Mouse (Mus musculus) E14TG2a.4 (cell line): ENCODE measurements around the gene Igsf21.

Source experiments
- H3K27me3 ChIP-seq: 2 replicates; pipeline ENCODE4 v1.6.1; 2014; ENCODE audit warnings: low read length, control low read depth; ENCODE audit not compliant: insufficient read depth
- H3K36me3 ChIP-seq: 2 replicates; pipeline ENCODE4 v1.6.1; 2014; ENCODE audit warnings: low read length, control low read depth; ENCODE audit not compliant: insufficient read depth
- H3K4me1 ChIP-seq: replicated peaks from 2 replicates; pipeline ENCODE4 v1.6.1; 2014; ENCODE audit warnings: low read depth, low read length, control low read depth
- H3K4me3 ChIP-seq: replicated peaks from 2 replicates; pipeline ENCODE4 v1.5.1; 2014; ENCODE audit warnings: mild to moderate bottlenecking, low read length
- H3K9me3 ChIP-seq: 2 replicates; pipeline ENCODE4 v1.6.1; 2014; ENCODE audit warnings: low read length, control low read depth
- CTCF ChIP-seq: conservative IDR thresholded peaks from 2 replicates; pipeline ENCODE4 v1.5.1; 2014; ENCODE audit warnings: low read length
- NANOG ChIP-seq: IDR thresholded peaks from 2 replicates; pipeline ENCODE4 v1.6.1; 2014; ENCODE audit warnings: borderline replicate concordance, low read length, mixed read lengths
- POU5F1 ChIP-seq: IDR thresholded peaks from 2 replicates; pipeline ENCODE4 v1.6.1; 2014; ENCODE audit warnings: low read length, borderline replicate concordance

Gene Igsf21

DNA sequence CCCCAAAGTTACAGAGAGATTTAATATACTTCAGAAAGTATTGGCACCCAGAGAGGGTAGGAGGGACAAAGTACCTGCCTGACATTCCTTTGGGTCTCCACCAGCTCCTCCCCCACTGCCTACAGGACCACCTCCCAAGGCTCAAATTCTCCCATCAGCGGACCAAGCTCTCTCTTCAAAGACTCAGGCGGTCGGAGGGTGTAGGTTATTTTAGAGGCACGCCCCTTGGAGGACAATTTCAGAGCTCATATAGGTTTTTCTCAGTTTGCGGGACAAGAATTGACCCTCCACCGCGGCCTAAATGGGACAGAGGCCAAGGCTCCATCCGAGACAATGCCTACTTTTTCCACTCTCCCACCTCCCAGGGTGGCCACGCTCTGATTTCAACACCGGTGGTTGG lies 1.7 kb downstream of the Igsf21 start:
- Histone ChIP-seq H3K4me1 (peaks cover 85% of the 10 kb centered on the region), H3K36me3 (no peaks in the 10 kb centered on the region), H3K4me3 (peak overlapping the region; percentile 73), H3K27me3 (peaks cover 63% of the 10 kb centered on the region), H3K9me3 (no peaks in the 10 kb centered on the region)
- TF ChIP-seq POU5F1 (no peak), CTCF (no peak), NANOG (no peak)

DNA sequence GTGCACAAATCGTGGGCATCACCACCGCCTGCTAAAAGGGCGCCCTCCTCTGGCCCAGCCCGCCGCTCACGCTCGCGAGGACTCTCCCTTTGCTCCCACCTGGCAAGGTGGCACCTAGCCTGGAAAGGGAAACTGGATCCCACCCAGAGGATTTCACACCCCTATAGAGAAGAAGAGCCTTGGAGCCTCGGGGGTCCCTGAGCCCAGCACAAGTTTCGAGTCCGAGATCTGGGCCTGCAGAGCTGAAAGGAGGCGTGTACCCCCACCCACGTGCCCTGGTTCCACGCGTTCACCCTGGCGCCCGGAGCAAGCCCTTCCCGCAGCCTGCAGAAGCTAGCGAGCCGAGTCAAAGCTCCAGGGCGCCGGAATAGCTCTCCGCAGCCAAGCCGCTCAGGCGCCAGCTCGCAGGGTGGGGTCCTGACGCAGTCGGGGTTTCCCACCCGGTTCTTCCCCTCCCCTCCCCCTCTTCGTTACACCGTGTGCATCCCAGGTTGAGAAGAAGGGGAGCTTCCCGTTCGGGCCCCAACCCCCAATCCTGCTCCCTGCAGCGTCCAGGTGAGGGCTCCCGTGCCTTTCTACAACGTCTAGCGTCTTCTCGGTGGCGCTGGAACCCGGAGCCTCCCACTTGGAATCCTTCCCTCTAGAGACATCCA lies 2.3 kb downstream of the Igsf21 start:
- Histone ChIP-seq H3K27me3 (peaks cover 59% of the 10 kb centered on the region), H3K4me1 (peaks cover 86% of the 10 kb centered on the region), H3K36me3 (no peaks in the 10 kb centered on the region), H3K9me3 (no peaks in the 10 kb centered on the region), H3K4me3 (peak overlapping the region; percentile 73)
- TF ChIP-seq CTCF (0 out of 2 replicates have a peak, but pooled peaks have one; percentile 5), NANOG (no peak), POU5F1 (no peak)

DNA sequence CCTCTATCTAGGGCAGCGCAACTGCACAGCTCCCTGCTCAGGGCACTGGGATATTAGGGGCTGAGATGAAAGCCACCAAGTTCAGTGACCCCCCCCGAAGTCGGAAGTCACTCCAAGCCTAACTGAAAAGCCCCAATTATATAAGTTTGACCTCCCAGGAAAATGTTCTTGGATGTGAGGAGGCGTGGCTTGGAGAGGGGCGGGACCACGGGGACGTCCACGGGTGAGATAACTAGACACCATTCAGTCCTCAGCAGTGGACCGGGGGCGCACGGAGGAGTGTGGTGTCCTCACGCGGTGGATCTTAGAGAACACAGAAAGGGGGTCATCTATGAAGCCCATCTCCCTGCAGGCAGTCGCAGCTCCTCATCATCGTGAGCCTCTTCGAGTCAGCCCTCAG lies 3.4 kb downstream of the Igsf21 start:
- Histone ChIP-seq H3K27me3 (peaks cover 59% of the 10 kb centered on the region), H3K4me1 (peaks cover 86% of the 10 kb centered on the region), H3K4me3 (peak overlapping the region; percentile 39; the same call in 1 of the 2 replicates), H3K36me3 (0 out of 2 replicates have a peak, but pooled peaks cover 5% of the 10 kb centered on the region), H3K9me3 (no peaks in the 10 kb centered on the region)
- TF ChIP-seq NANOG (no peak), POU5F1 (no peak), CTCF (no peak)

DNA sequence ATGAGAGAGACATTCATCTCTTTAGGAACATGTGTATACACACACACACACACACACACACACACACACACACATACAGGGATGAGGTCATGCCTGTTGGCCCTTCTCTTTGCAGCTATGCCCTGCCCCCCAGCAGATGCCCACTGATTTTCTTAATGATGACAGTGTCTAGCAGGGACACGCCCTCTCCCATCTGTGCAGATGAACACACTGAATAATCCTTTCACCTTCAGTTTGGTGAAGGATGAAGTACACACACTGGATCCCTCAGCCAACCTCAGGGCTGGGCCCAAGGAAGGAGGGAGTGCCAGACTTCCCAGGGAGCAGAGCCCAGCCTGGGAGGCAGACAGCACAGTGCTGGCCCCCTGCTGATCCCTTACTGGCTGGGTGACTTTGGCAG lies 4.3 kb downstream of the Igsf21 start:
- H3K4me1 ChIP-seq = peaks cover 86% of the 10 kb centered on the region
- H3K9me3 ChIP-seq = no peaks in the 10 kb centered on the region
- 0 out of 2 replicates have a peak, but pooled peaks cover 5% of the 10 kb centered on the region for H3K36me3 ChIP-seq

DNA sequence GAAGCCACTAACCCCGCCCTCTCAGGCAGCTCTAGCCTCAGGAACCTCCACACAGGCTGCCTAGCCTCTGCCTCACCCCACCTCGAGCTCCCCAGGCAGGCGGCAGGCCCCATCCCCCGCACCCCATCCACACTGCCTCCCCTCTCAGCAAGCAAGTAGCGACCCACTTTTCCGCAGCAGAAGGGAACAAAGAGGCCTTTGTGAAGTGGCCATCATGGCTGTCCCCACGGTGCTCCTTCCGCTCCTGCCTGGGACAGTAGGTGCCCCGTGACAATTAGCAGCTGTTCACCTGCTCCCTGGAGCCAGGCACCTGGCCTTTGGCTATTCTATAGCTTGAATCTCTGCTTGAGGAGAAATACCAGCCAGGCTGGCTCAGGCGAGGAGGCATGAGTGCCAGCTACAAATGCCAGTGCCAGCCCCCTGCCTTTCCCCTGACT lies 9.3 kb downstream of the Igsf21 start:
- H3K9me3 ChIP-seq = no peaks in the 10 kb centered on the region
- peaks cover 13% of the 10 kb centered on the region; the same call in 1 of the 2 replicates for H3K27me3 ChIP-seq
- H3K4me1 ChIP-seq = peaks cover 90% of the 10 kb centered on the region
- 0 out of 2 replicates have a peak, but pooled peaks cover 5% of the 10 kb centered on the region for H3K36me3 ChIP-seq
- no peak overlapping the region for H3K4me3 ChIP-seq
- TF ChIP-seq NANOG = no peak
- no peak for TF ChIP-seq CTCF
- TF ChIP-seq POU5F1 = no peak

More for the DNA sequence above, 4.3 kb downstream of the Igsf21 start:
- H3K27me3 ChIP-seq = peaks cover 53% of the 10 kb centered on the region
- TF ChIP-seq CTCF = no peak
- no peak for TF ChIP-seq NANOG
- no peak for TF ChIP-seq POU5F1
- H3K4me3 ChIP-seq = 0 out of 2 replicates have a peak overlapping the region, but pooled peaks have one; percentile 27

DNA sequence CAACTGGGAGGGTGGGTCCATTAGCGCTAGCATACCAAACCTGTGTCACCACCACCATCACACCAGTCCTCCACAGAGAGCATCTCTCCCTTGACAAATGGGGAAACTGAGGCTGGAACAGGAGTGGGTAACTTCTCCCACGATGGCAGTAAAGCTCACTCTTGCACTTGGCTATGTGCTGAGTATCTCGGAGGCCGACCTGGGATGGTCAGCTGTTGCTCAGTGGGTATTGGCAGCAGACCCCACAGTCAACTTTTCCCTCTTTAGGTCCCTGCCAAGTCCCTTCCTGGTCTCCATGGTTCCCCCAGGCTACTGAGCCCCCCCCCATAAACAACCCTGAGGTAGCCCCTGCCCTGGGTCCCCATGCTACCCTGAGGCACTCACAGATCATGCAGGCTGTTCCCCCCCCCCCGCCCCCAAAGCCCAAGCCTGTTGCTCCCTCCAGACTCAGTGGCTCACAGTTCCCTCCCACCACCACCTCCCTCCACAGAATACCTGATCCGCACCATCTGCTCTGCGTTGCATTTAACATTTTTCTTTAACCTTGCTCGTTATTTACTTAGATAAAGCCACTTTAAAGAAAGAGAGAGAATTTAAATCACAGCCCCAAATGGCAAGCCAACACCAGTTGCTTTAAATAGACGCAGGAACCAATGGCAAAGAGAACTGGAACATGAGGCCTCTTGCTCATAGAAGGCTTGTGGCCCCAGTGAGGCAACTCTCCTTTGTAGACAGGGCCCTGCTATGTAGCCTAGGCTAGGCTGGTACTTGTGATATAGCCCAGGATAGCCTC lies 11.0 kb downstream of the Igsf21 start:
- Histone ChIP-seq H3K9me3 (no peaks in the 10 kb centered on the region), H3K36me3 (0 out of 2 replicates have a peak, but pooled peaks cover 5% of the 10 kb centered on the region), H3K27me3 (peaks cover 3% of the 10 kb centered on the region; the same call in 1 of the 2 replicates), H3K4me1 (peaks cover 88% of the 10 kb centered on the region), H3K4me3 (no peak overlapping the region)
- TF ChIP-seq POU5F1 (no peak), NANOG (no peak), CTCF (no peak)

DNA sequence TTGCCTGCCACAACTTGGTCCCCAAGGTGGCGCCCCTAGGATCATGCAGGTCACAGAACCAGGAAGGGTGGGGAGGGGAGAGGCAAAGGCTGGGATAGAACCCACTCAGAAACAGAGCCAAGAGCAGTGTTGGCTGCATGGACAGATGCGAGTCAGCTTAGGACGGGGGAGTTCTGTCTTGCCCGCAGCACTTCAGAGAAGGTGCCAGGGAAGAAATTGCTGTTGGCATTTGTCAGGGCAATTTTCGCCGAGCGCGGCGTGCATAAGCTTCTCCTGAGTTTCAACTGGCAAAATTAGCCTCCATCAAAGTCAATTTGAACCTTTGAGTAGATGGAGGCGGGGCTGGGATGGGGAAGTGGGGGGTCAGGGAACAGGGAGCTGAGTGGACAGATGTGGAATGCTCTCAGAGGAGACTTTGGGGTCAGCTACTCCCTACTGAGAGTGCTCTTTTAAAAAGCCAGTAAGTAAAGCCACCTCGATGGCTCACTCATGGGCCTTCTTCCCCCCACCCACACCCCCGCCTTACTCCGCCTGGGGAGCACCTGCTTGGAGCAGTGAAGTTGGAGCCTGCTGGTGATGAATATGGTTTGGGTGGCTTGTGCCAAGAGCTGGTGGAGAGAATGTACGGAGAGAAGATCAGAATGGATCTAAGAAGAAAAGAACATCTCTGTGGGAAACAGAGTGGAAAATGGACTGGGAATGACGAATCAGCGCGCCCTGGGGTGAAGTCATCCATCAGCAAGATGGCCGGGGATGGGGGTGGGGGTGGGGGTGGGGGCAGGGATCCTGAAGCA lies 12.0 kb downstream of the Igsf21 start:
- Histone ChIP-seq H3K4me1 (peaks cover 89% of the 10 kb centered on the region), H3K4me3 (no peak overlapping the region), H3K9me3 (no peaks in the 10 kb centered on the region), H3K27me3 (peaks cover 11% of the 10 kb centered on the region), H3K36me3 (0 out of 2 replicates have a peak, but pooled peaks cover 5% of the 10 kb centered on the region)
- no peak for TF ChIP-seq CTCF
- no peak for TF ChIP-seq POU5F1
- no peak for TF ChIP-seq NANOG

DNA sequence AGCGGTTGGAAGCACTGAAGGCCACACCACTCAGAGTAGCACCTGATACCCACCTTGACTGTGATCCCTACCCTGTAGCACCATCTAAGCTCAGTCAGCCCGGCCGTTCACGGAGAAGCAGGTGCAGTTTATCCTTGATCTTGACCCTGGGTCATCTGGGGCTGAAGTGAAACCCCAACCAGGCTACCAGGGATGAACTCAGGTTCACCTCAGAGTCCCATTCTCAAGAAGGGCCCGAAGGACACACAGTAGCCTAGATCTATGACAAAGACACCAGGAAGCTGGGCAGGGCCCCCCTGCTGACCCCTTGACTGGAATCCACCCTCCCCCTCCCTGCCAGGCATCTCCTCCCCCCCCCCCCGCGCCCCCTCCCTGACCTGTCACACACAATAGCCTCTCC lies 18.7 kb downstream of the Igsf21 start:
- Histone ChIP-seq H3K4me1 (peaks cover 96% of the 10 kb centered on the region), H3K9me3 (no peaks in the 10 kb centered on the region), H3K27me3 (peaks cover 28% of the 10 kb centered on the region), H3K36me3 (no peaks in the 10 kb centered on the region), H3K4me3 (peak overlapping the region; percentile 30; the same call in 1 of the 2 replicates)
- TF ChIP-seq POU5F1 (no peak), NANOG (no peak), CTCF (no peak)
